Mouse (Mus musculus) heart, postnatal 0 days (tissue): ENCODE measurements around the gene Tmem42. TPM values are rescaled to one million over a fixed set of nuclear protein-coding genes. Genes with fewer than 3 reads are reported as not detected.

Experiments used
- ATAC-seq: fragments of 200-750 bp; cut with Nextera tagmentation; 2 replicates; pipeline ENCODE4 v1.8.0; 2017; ENCODE audit warnings: low read depth, moderate number of reproducible peaks, moderate library complexity; ENCODE audit not compliant: insufficient read depth
- DNase-seq: peaks from one replicate; pipeline ENCODE4 v3.0.0-alpha.2; 2016; ENCODE audit warnings: low spot score
- H3K27ac ChIP-seq: fragments of 300-500 bp; sonication (generic); 2 replicates; pipeline ENCODE4 v1.5.1; 2014; ENCODE audit warnings: low read depth, mild to moderate bottlenecking
- H3K27me3 ChIP-seq: fragments of 300-500 bp; sonication (generic); 2 replicates; pipeline ENCODE4 v1.6.1; 2014; ENCODE audit warnings: low read length, mixed read lengths; ENCODE audit not compliant: control insufficient read depth, insufficient read depth
- H3K36me3 ChIP-seq: fragments of 300-500 bp; sonication (generic); replicated peaks from 2 replicates; pipeline ENCODE4 v1.6.1; 2014; ENCODE audit warnings: low read length, mixed read lengths; ENCODE audit not compliant: control insufficient read depth, insufficient read depth
- H3K4me1 ChIP-seq: fragments of 300-500 bp; sonication (generic); 2 replicates; pipeline ENCODE4 v1.6.1; 2014; ENCODE audit warnings: antibody characterized with exemption; ENCODE audit not compliant: control insufficient read depth, insufficient read depth
- H3K4me2 ChIP-seq: fragments of 300-500 bp; sonication (generic); 2 replicates; pipeline ENCODE4 v1.6.1; 2014; ENCODE audit warnings: low read depth, mild to moderate bottlenecking, low read length, moderate library complexity
- H3K4me3 ChIP-seq: fragments of 300-500 bp; sonication (generic); 2 replicates; pipeline ENCODE4 v1.5.1; 2014; ENCODE audit warnings: low read depth, low read length
- H3K9ac ChIP-seq: fragments of 300-500 bp; sonication (generic); replicated peaks from 2 replicates; pipeline ENCODE4 v1.6.1; 2014; ENCODE audit warnings: low read depth, low read length, mixed read lengths
- H3K9me3 ChIP-seq: fragments of 300-500 bp; sonication (generic); replicated peaks from 2 replicates; pipeline ENCODE4 v1.6.1; 2016; ENCODE audit warnings: low read length; ENCODE audit not compliant: control insufficient read depth
- CTCF ChIP-seq: IDR thresholded peaks from 2 replicates; pipeline ENCODE4 v1.5.1; 2016; ENCODE audit warnings: antibody characterized with exemption, control low read depth, low read depth
- EP300 ChIP-seq: IDR thresholded peaks from 2 replicates; pipeline ENCODE4 v1.6.1; 2016; ENCODE audit warnings: antibody characterized with exemption, low read depth
- WGBS: fragments of 180-500 bp; shearing (Covaris S2); extraction: QIAGEN DNeasy Blood & Tissue Kit; methylation state at CpG from one replicate; pipeline ENCODE4 v1.1.7; 2014; 5-methylcytosine and 5-hydroxymethylcytosine counted together
- polyA plus RNA-seq: library from polyadenylated mRNA; unstranded; fragments of >200 nt; fragmentation: Nextera tagmentation; extraction: Ambion mirVana; gene quantifications from 2 replicates; pipeline ENCODE4 v1.2.1, GENCODE M21; 2015
- total RNA-seq: library from RNA; depleted of rRNA; stranded (reverse); fragments of >200 nt; gene quantifications from 2 replicates; pipeline ENCODE4 v1.2.3, GENCODE M21; 2014; ENCODE audit warnings: low replicate concordance; rRNA removed

Gene Tmem42
- total and polyA plus RNA-seq, 2 experiments from 2014 or later: 22.1 to 28.1 TPM

GRCm38 (mm10) chr9:123058724-123059292 is 37.7 kb downstream of the Tmem42 start:
- H3K9ac ChIP-seq: no peak overlapping the region
- ATAC-seq: no peak
- no peaks in the 10 kb centered on the region for H3K36me3 ChIP-seq
- no peak overlapping the region for H3K4me2 ChIP-seq
- H3K27ac ChIP-seq: no peak overlapping the region
- no peaks in the 10 kb centered on the region for H3K27me3 ChIP-seq
- H3K4me3 ChIP-seq: no peak overlapping the region
- H3K9me3 ChIP-seq: no peaks in the 10 kb centered on the region
- no peaks in the 10 kb centered on the region for H3K4me1 ChIP-seq
- TF ChIP-seq CTCF (no peak), EP300 (no peak)
- no peak for DNase-seq

GRCm38 (mm10) chr9:123060172-123060571 is 39.0 kb downstream of the Tmem42 start:
- H3K27me3 ChIP-seq: no peaks in the 10 kb centered on the region
- ATAC-seq (no peak), DNase-seq (no peak)
- H3K4me3 ChIP-seq: no peak overlapping the region
- H3K36me3 ChIP-seq: no peaks in the 10 kb centered on the region
- no peaks in the 10 kb centered on the region for H3K9me3 ChIP-seq
- TF ChIP-seq CTCF: no peak
- no peak for TF ChIP-seq EP300
- no peaks in the 10 kb centered on the region for H3K4me1 ChIP-seq
- no peak overlapping the region for H3K9ac ChIP-seq
- WGBS: 73% methylated on average over 3 of the region's 3 CpGs
- H3K4me2 ChIP-seq: no peak overlapping the region
- H3K27ac ChIP-seq: no peak overlapping the region

Other genes with a start within 250 kb of the Tmem42 start
- gene Tcaim, start 215.8 kb upstream of the Tmem42 start, total RNA-seq: 4.0 and 6.5 TPM in 2 replicates
- 9.8 and 10.0 TPM in 2 replicates for gene Tcaim, start 215.8 kb upstream of the Tmem42 start, polyA plus RNA-seq
- gene Gm35549, start 177.3 kb upstream of the Tmem42 start, total RNA-seq: not detected in 2 replicates
- gene Gm35549, start 177.3 kb upstream of the Tmem42 start, polyA plus RNA-seq: 0.20 TPM in 1 of 2 replicates, not detected in the other
- 51.3 and 72.3 TPM in 2 replicates for gene Zfp445, start 155.3 kb upstream of the Tmem42 start, total RNA-seq
- 19.0 and 24.6 TPM in 2 replicates for gene Zfp445, start 155.3 kb upstream of the Tmem42 start, polyA plus RNA-seq
- gene Zkscan7, start 135.6 kb upstream of the Tmem42 start, total RNA-seq: 3.9 and 5.4 TPM in 2 replicates
- 1.4 and 1.5 TPM in 2 replicates for gene Zkscan7, start 135.6 kb upstream of the Tmem42 start, polyA plus RNA-seq
- gene Zfp105, start 98.3 kb upstream of the Tmem42 start, total RNA-seq: 2.2 and 6.9 TPM in 2 replicates
- 7.2 and 7.8 TPM in 2 replicates for gene Zfp105, start 98.3 kb upstream of the Tmem42 start, polyA plus RNA-seq
- 0.84 and 13.5 TPM in 2 replicates for gene 1110059G10Rik, start 70.3 kb upstream of the Tmem42 start, total RNA-seq
- 27.1 and 31.1 TPM in 2 replicates for gene 1110059G10Rik, start 70.3 kb upstream of the Tmem42 start, polyA plus RNA-seq
- gene Kif15, start 70.3 kb upstream of the Tmem42 start, total RNA-seq: 18.3 and 38.2 TPM in 2 replicates
- gene Kif15, start 70.3 kb upstream of the Tmem42 start, polyA plus RNA-seq: 5.3 and 6.1 TPM in 2 replicates
- gene Tgm4, start 13.4 kb downstream of the Tmem42 start, total RNA-seq: not detected in 2 replicates
- gene Tgm4, start 13.4 kb downstream of the Tmem42 start, polyA plus RNA-seq: 0.19 and 0.20 TPM in 2 replicates
- 51.7 and 73.5 TPM in 2 replicates for gene Zdhhc3, start 91.9 kb downstream of the Tmem42 start, total RNA-seq
- gene Zdhhc3, start 91.9 kb downstream of the Tmem42 start, polyA plus RNA-seq: 33.4 and 35.7 TPM in 2 replicates
- gene Exosc7, start 91.9 kb downstream of the Tmem42 start, total RNA-seq: 20.2 and 29.5 TPM in 2 replicates
- gene Exosc7, start 91.9 kb downstream of the Tmem42 start, polyA plus RNA-seq: 45.6 and 49.7 TPM in 2 replicates
- gene Clec3b, start 129.6 kb downstream of the Tmem42 start, total RNA-seq: 8.5 and 26.8 TPM in 2 replicates
- gene Clec3b, start 129.6 kb downstream of the Tmem42 start, polyA plus RNA-seq: 5.5 and 5.7 TPM in 2 replicates
- 0.35 and 2.7 TPM in 2 replicates for gene Cdcp1, start 194.7 kb downstream of the Tmem42 start, total RNA-seq
- gene Cdcp1, start 194.7 kb downstream of the Tmem42 start, polyA plus RNA-seq: 0.04 and 0.15 TPM in 2 replicates
- gene Tmem158, start 239.4 kb downstream of the Tmem42 start, total RNA-seq: 34.3 and 34.7 TPM in 2 replicates
- 8.6 and 8.9 TPM in 2 replicates for gene Tmem158, start 239.4 kb downstream of the Tmem42 start, polyA plus RNA-seq